Mouse (Mus musculus) spleen, adult 2 months (tissue): ENCODE results near the gene U90926. TPM values are rescaled to one million over a fixed set of nuclear protein-coding genes. Genes with fewer than 3 reads are reported as not detected.

ENCODE experiments used
- DNase-seq, 2 experiments: peaks; one replicate each; pipeline versions ENCODE4 v3.0.0 to v3.0.0-alpha.2; 2012 to 2021; ENCODE audit warnings: low spot score in 2 of 2, low read depth in 1 of 2
- H3K27ac ChIP-seq: fragments of 200-500 bp; 2 replicates; pipeline ENCODE4 v1.5.1; 2012; ENCODE audit warnings: low read length, inconsistent platforms; ENCODE audit not compliant: insufficient read depth
- H3K27me3 ChIP-seq: fragments of 200-500 bp; 2 replicates; pipeline ENCODE4 v1.6.1; 2012; ENCODE audit warnings: mild to moderate bottlenecking, moderate library complexity, low read length, inconsistent platforms; ENCODE audit not compliant: control insufficient read depth, insufficient read depth
- H3K36me3 ChIP-seq: fragments of 200-500 bp; 2 replicates; pipeline ENCODE4 v1.6.1; 2012; ENCODE audit warnings: mild to moderate bottlenecking, low read length, inconsistent platforms; ENCODE audit not compliant: control insufficient read depth, insufficient read depth
- H3K4me1 ChIP-seq: fragments of 200-500 bp; 2 replicates; pipeline ENCODE4 v1.6.1; 2011; ENCODE audit warnings: inconsistent platforms; ENCODE audit not compliant: control insufficient read depth, insufficient read depth, insufficient read length
- H3K4me3 ChIP-seq: fragments of 200-500 bp; 2 replicates; pipeline ENCODE4 v1.5.1; 2011; ENCODE audit warnings: mild to moderate bottlenecking, inconsistent platforms; ENCODE audit not compliant: insufficient read depth, insufficient read length; ENCODE audit errors: extremely low read depth
- CTCF ChIP-seq: fragments of 200-500 bp; IDR thresholded peaks from 2 replicates; pipeline ENCODE4 v1.5.1; 2011; ENCODE audit warnings: mild to moderate bottlenecking, inconsistent platforms; ENCODE audit not compliant: insufficient read depth, insufficient read length, insufficient replicate concordance; ENCODE audit errors: extremely low read depth
- POLR2A ChIP-seq: fragments of 200-500 bp; IDR thresholded peaks from 2 replicates; pipeline ENCODE4 v1.6.1; 2011; ENCODE audit warnings: low read depth, low read length, inconsistent platforms
- WGBS: fragments of 180-500 bp; shearing (Covaris S2); methylation state at CpG from one replicate; pipeline ENCODE4 v1.1.7; 2018; 5-methylcytosine and 5-hydroxymethylcytosine counted together
- polyA plus RNA-seq: library from polyadenylated mRNA; depleted of rRNA; stranded (reverse); fragments of >200 nt; gene quantifications from 2 replicates; pipeline ENCODE4 v1.2.3, GENCODE M21; 2012; rRNA removed

U90926 gene
- polyA plus RNA-seq, 1 experiment = not detected

- H3K4me3 ChIP-seq = no peak overlapping the region
- H3K27ac ChIP-seq = no peak overlapping the region; the same call in 1 of the 2 replicates
- TF ChIP-seq POLR2A = no peak
- TF ChIP-seq CTCF = no peak
- H3K36me3 ChIP-seq = peaks cover 22% of the 10 kb centered on the region
- 73% methylated on average over 6 of the region's 6 CpGs for WGBS
- H3K4me1 ChIP-seq = no peaks in the 10 kb centered on the region
- no peaks in the 10 kb centered on the region for H3K27me3 ChIP-seq
- peak in 1 of 2 experiments; percentile 27 for DNase-seq
Observed at GRCm38 (mm10) chr5:92165976-92166375, 49.2 kb downstream of the U90926 start.

Other genes with a start within 250 kb of the U90926 start
- gene Odaph, start 227.9 kb downstream of the U90926 start, polyA plus RNA-seq = 0.22 and 0.27 TPM in 2 replicates
- gene Cdkl2, start 171.5 kb downstream of the U90926 start, polyA plus RNA-seq = 0.09 and 0.22 TPM in 2 replicates
- gene G3bp2, start 131.7 kb downstream of the U90926 start, polyA plus RNA-seq = 9.1 and 10.1 TPM in 2 replicates
- gene Uso1, start 77.5 kb downstream of the U90926 start, polyA plus RNA-seq = 10.1 and 13.2 TPM in 2 replicates
- 0.74 and 2.4 TPM in 2 replicates for gene Ppef2, start 40.9 kb upstream of the U90926 start, polyA plus RNA-seq
- 65.5 and 74.4 TPM in 2 replicates for gene Naaa, start 62.8 kb upstream of the U90926 start, polyA plus RNA-seq
- gene Sdad1, start 95.1 kb upstream of the U90926 start, polyA plus RNA-seq = 10.2 and 13.9 TPM in 2 replicates
- gene Cxcl9, start 112.7 kb upstream of the U90926 start, polyA plus RNA-seq = 31.2 and 47.5 TPM in 2 replicates
- gene Art3, start 116.4 kb upstream of the U90926 start, polyA plus RNA-seq = 0.65 and 2.4 TPM in 2 replicates
- gene Cxcl10, start 133.5 kb upstream of the U90926 start, polyA plus RNA-seq = 33.9 and 55.2 TPM in 2 replicates
- gene Nup54, start 219.8 kb upstream of the U90926 start, polyA plus RNA-seq = 12.2 and 12.4 TPM in 2 replicates